Mouse (Mus musculus) liver, adult 2 months (tissue): Measurements from ENCODE around the gene Tssc4. TPM values are rescaled to one million over a fixed set of nuclear protein-coding genes. Genes with fewer than 3 reads are reported as not detected.

Source experiments
- DNase-seq: peaks from one replicate; pipeline ENCODE4 v3.0.0-alpha.2; 2011; ENCODE audit warnings: low read depth, low spot score; ENCODE audit errors: extremely low read depth
- H3K27ac ChIP-seq: fragments of 200-500 bp; replicated peaks from 2 replicates; pipeline ENCODE4 v1.5.1; 2012; ENCODE audit warnings: low read depth, mild to moderate bottlenecking, control low read depth, inconsistent platforms, low read length; ENCODE audit not compliant: insufficient read depth
- H3K27me3 ChIP-seq: fragments of 200-500 bp; 2 replicates; pipeline ENCODE4 v1.6.1; 2012; ENCODE audit warnings: mild to moderate bottlenecking, moderate library complexity, low read length, inconsistent platforms; ENCODE audit not compliant: control insufficient read depth, insufficient read depth
- H3K36me3 ChIP-seq: fragments of 200-500 bp; 2 replicates; pipeline ENCODE4 v1.6.1; 2012; ENCODE audit warnings: low read length, inconsistent platforms; ENCODE audit not compliant: control insufficient read depth, insufficient read depth
- H3K4me1 ChIP-seq: fragments of 200-500 bp; 2 replicates; pipeline ENCODE4 v1.6.1; 2011; ENCODE audit warnings: low read length; ENCODE audit not compliant: control insufficient read depth, insufficient read depth
- H3K4me3 ChIP-seq: fragments of 200-500 bp; 2 replicates; pipeline ENCODE4 v1.5.1; 2011; ENCODE audit warnings: low read depth, mild to moderate bottlenecking, control low read depth, low read length, moderate library complexity; ENCODE audit not compliant: insufficient read depth
- H3K79me2 ChIP-seq: fragments of 200-500 bp; 2 replicates; pipeline ENCODE4 v1.6.1; 2012; ENCODE audit warnings: inconsistent platforms, mild to moderate bottlenecking, low read length, moderate library complexity; ENCODE audit not compliant: control insufficient read depth, insufficient read depth
- H3K9ac ChIP-seq: fragments of 200-500 bp; 2 replicates; pipeline ENCODE4 v1.6.1; 2012; ENCODE audit warnings: low read depth, mild to moderate bottlenecking, control low read depth, inconsistent platforms, low read length
- CTCF ChIP-seq: fragments of 200-500 bp; IDR thresholded peaks from 2 replicates; pipeline ENCODE4 v1.5.1; 2011; ENCODE audit warnings: low read depth, low read length, control low read depth
- POLR2A ChIP-seq: fragments of 200-500 bp; IDR thresholded peaks from 2 replicates; pipeline ENCODE4 v1.6.1; 2011; ENCODE audit warnings: low read length, control low read depth; ENCODE audit not compliant: insufficient read depth; ENCODE audit errors: extremely low read depth
- WGBS: fragments of 180-500 bp; shearing (Covaris S2); methylation state at CpG from one replicate; pipeline ENCODE4 v1.1.7; 2018; 5-methylcytosine and 5-hydroxymethylcytosine counted together
- polyA plus RNA-seq: library from polyadenylated mRNA; depleted of rRNA; stranded (reverse); fragments of >200 nt; gene quantifications from 2 replicates; pipeline ENCODE4 v1.2.3, GENCODE M21; 2012
- total RNA-seq: library from RNA; depleted of rRNA; stranded (reverse); fragments of >200 nt; gene quantifications from 2 replicates; pipeline ENCODE4 v1.2.3, GENCODE M21; 2014

Gene Tssc4
- total and polyA plus RNA-seq, 2 experiments, result 11.9 to 47.7 TPM

GRCm38 (mm10) chr7:143110803-143111202, 41.8 kb downstream of the Tssc4 start:
- WGBS, result 60% methylated on average over 1 of the region's 1 CpGs
- no peak for TF ChIP-seq POLR2A
- TF ChIP-seq CTCF, result no peak; the same call in 1 of the 2 replicates
- no peaks in the 10 kb centered on the region for H3K36me3 ChIP-seq
- H3K4me1 ChIP-seq, result no peaks in the 10 kb centered on the region
- H3K9ac ChIP-seq, result no peak overlapping the region
- no peaks in the 10 kb centered on the region for H3K79me2 ChIP-seq
- H3K27me3 ChIP-seq, result no peaks in the 10 kb centered on the region
- DNase-seq, result no peak
- H3K4me3 ChIP-seq, result no peak overlapping the region
- H3K27ac ChIP-seq, result no peak overlapping the region

DNA sequence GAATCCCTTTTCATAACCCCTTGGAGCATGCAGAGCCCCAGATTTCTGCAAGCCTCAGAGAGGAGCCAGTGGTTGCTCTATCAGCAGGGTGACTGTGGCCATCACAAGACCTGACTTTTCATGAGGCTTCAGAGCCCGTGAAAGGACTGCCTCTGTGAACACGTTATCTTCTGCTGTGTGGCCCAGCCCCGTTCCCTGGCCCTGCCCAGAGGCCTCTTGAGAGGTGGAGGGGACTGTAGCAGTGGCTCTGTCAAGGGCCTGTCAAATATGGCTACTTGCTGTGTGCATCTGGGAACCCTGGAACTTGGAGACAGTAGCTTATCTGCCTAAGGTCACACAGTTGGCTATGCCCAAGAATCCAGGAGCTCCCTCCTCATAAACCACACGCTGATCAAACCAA, 42.7 kb downstream of the Tssc4 start:
- no peak overlapping the region for H3K4me3 ChIP-seq
- 71% methylated on average over 4 of the region's 4 CpGs for WGBS
- H3K36me3 ChIP-seq, result no peaks in the 10 kb centered on the region
- H3K79me2 ChIP-seq, result no peaks in the 10 kb centered on the region
- no peaks in the 10 kb centered on the region for H3K27me3 ChIP-seq
- no peak for DNase-seq
- H3K27ac ChIP-seq, result no peak overlapping the region
- TF ChIP-seq POLR2A (no peak), CTCF (no peak)
- H3K4me1 ChIP-seq, result no peaks in the 10 kb centered on the region
- H3K9ac ChIP-seq, result no peak overlapping the region

DNA sequence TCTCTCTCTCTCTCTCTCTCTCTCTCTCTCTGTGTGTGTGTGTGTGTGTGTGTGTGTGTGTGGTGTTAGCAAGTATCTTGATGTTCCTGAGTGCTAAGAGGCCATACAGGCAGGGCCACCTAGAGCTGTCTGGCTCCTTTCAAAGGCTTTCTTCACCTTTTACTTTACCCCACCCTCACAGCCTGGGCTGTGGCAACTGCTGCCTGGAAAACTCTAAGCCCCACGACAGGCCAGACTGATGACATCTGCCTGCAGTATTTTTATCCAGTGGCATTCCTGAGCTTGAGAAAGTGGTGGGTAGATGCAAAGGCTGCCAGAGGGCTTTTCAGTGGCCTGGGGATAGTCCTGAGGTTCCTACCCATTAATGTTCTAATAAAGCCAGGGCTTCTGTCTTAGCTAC, 43.3 kb downstream of the Tssc4 start:
- Histone ChIP-seq H3K4me1 (no peaks in the 10 kb centered on the region), H3K4me3 (no peak overlapping the region), H3K79me2 (no peaks in the 10 kb centered on the region), H3K27me3 (no peaks in the 10 kb centered on the region), H3K27ac (no peak overlapping the region), H3K36me3 (no peaks in the 10 kb centered on the region), H3K9ac (no peak overlapping the region)
- WGBS, result 79% methylated on average over 1 of the region's 1 CpGs
- TF ChIP-seq POLR2A (no peak), CTCF (no peak)
- DNase-seq, result no peak

GRCm38 (mm10) chr7:143114773-143115172, 45.7 kb downstream of the Tssc4 start:
- Histone ChIP-seq H3K27ac (no peak overlapping the region), H3K79me2 (no peaks in the 10 kb centered on the region), H3K4me1 (no peaks in the 10 kb centered on the region), H3K9ac (no peak overlapping the region), H3K36me3 (no peaks in the 10 kb centered on the region), H3K4me3 (no peak overlapping the region), H3K27me3 (no peaks in the 10 kb centered on the region)
- DNase-seq, result no peak
- TF ChIP-seq POLR2A (no peak), CTCF (no peak)

DNA sequence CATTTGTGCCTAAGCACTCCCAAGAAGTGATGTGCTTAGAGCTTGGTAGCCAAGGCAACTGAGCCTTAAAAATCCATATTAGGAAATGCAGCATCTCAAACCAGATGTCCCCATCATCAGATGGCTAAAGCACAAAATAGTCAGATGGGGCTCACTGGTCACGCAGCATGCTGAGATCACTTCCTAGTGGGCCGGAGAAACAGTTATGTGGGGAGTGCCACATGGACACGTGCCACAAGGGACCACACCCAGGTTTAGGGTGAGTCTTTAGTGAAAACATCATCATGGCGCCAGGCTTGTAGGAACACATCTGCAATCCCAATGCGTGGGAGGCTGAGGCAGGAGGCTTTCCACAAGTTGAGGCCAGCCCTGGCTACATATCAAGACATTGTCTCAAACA, 47.5 kb downstream of the Tssc4 start:
- H3K9ac ChIP-seq, result no peak overlapping the region
- WGBS, result 82% methylated on average over 5 of the region's 5 CpGs

DNA sequence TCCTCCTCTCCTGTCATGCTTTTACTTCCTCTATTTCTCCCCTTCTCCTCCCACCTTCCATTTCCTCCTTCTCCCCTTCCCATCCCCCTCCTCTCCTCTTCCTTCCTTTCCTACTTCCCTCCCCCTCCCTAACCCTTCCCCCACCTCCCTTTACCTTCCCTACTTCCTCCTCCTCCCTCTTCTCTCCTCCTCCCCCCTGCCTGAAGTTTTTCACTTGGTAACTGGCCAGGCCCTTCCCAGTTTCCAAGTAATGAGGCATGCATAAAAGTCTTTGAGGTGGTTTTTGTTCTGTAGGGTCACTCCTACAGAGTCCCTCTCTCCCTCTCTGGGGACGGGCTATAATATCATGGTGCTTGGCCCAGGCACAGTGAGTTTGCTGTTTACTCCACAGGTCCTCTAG, 50.4 kb downstream of the Tssc4 start:
- Histone ChIP-seq H3K4me3 (no peak overlapping the region), H3K27me3 (no peaks in the 10 kb centered on the region), H3K27ac (no peak overlapping the region), H3K36me3 (no peaks in the 10 kb centered on the region), H3K9ac (no peak overlapping the region), H3K4me1 (peaks cover 3% of the 10 kb centered on the region; the same call in 1 of the 2 replicates), H3K79me2 (no peaks in the 10 kb centered on the region)
- no peak for DNase-seq
- TF ChIP-seq POLR2A, result no peak
- no peak for TF ChIP-seq CTCF
- 60% methylated on average over 1 of the region's 1 CpGs for WGBS

More for the DNA sequence above, 47.5 kb downstream of the Tssc4 start:
- no peak for TF ChIP-seq CTCF
- no peak for TF ChIP-seq POLR2A
- no peak overlapping the region for H3K4me3 ChIP-seq
- no peak overlapping the region for H3K27ac ChIP-seq
- no peak for DNase-seq
- H3K27me3 ChIP-seq, result no peaks in the 10 kb centered on the region
- H3K4me1 ChIP-seq, result peaks cover 3% of the 10 kb centered on the region; the same call in 1 of the 2 replicates
- no peaks in the 10 kb centered on the region for H3K36me3 ChIP-seq
- H3K79me2 ChIP-seq, result no peaks in the 10 kb centered on the region
